ENCODE assay signal across 21 mouse cellular contexts in genomic region chr3:33165186-33165585, GRCm38 (mm10). TPM values are rescaled to one million over a fixed set of nuclear protein-coding genes. Genes with fewer than 3 reads are reported as not detected.
"Had no signal": no experiment of that assay in that cellular context is flagged by ENCODE, and none has a peak within 500 bp of the region (broad histone marks: within the 10 kb centered on the region; RNA-seq: fewer than 3 reads in every experiment).

No protein-coding gene starts in this region.

- ATAC-seq: liver, postnatal 0 days; lung, postnatal 0 days; midbrain, embryonic 13.5 days; midbrain, embryonic 15.5 days had no signal

- H3K27ac ChIP-seq: liver, embryonic 15.5 days; lung, embryonic 15.5 days; macrophage; midbrain, embryonic 13.5 days; midbrain, embryonic 15.5 days; neural tube, embryonic 12.5 days; stomach, embryonic 15.5 days; stomach, postnatal 0 days had no signal

- H3K9me3 ChIP-seq: liver, embryonic 15.5 days; lung, embryonic 15.5 days; midbrain, embryonic 13.5 days; midbrain, embryonic 15.5 days; neural tube, embryonic 12.5 days; stomach, embryonic 15.5 days had no signal

- H3K4me3 ChIP-seq: liver, embryonic 15.5 days; lung, embryonic 15.5 days; midbrain, embryonic 13.5 days; midbrain, embryonic 15.5 days; neural tube, embryonic 12.5 days; stomach, embryonic 15.5 days had no signal

- H3K27me3 ChIP-seq: liver, embryonic 15.5 days; lung, embryonic 15.5 days; midbrain, embryonic 13.5 days; midbrain, embryonic 15.5 days; neural tube, embryonic 12.5 days; stomach, embryonic 15.5 days had no signal

- H3K36me3 ChIP-seq: liver, embryonic 15.5 days; lung, embryonic 15.5 days; midbrain, embryonic 13.5 days; midbrain, embryonic 15.5 days; neural tube, embryonic 12.5 days; stomach, embryonic 15.5 days had no signal

- H3K4me1 ChIP-seq: liver, embryonic 15.5 days; lung, embryonic 15.5 days; midbrain, embryonic 13.5 days; midbrain, embryonic 15.5 days; neural tube, embryonic 12.5 days; stomach, embryonic 15.5 days had no signal

- DNase-seq: liver, postnatal 0 days; lung, adult 2 months; lung, postnatal 14 days; lung, postnatal 36 days; right cerebral cortex, postnatal 14 days; thymus, adult 2 months; thymus, postnatal 14 days; thymus, postnatal 36 days had no signal

RNA-seq across cellular contexts. Expression of gene Pex5l, which starts 22.1 kb away (rescaled TPM):
- total RNA-seq: megakaryocyte progenitor cell, adult 5-6 weeks; megakaryocyte-erythroid progenitor cell, adult 5-6 weeks; monocyte, adult 5-6 weeks; neutrophil, adult 5-6 weeks had no signal
- polyA plus RNA-seq: liver, embryonic 15.5 days; liver, postnatal 0 days; macrophage had no signal
